Mouse (Mus musculus) megakaryocyte, embryonic 14.5 days (primary cell): ENCODE data around the gene Psmc3ip.

Experiments used
- FLI1 ChIP-seq: IDR thresholded peaks from 2 replicates; pipeline ENCODE4 v1.6.1; 2012; ENCODE audit warnings: low read length, inconsistent platforms, mixed read lengths
- GATA1 ChIP-seq: IDR thresholded peaks from 3 replicates; pipeline ENCODE4 v1.6.1; 2012; ENCODE audit warnings: mixed read lengths, low read length, inconsistent platforms, borderline replicate concordance

DNA sequence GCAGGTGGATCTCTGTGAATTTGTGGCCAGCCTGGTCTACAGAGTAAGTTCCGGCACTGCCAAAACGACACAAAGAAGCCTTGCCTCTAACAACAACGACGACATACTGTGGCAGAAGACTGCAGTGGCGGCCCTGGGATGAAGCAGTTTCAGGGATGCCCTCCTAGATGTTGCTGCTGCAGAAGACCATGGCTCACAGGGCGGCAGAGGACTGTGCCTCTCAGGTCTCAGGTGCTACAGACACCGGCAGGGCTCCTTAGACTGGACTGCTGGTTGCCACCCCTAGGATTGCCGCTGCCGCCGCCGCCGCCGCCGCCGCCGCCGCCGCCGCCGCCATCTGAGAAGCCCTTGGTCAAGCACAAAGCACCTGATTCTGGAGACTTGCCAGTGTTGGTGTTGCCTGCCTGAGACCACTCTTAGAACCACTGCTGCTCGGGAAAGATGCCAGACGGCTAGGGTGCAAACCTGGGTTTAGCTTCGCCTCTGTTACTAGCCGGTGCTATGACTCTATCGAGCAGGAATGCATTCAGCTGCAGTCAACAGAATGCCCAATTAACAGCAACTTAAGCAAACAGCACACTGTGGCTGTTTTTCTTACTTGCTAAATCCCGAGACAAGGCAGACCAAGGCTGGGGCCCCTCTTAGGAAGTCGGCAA lies 45.1 kb upstream of the Psmc3ip start:
- no peak for TF ChIP-seq GATA1
- TF ChIP-seq FLI1 = no peak
